Mouse (Mus musculus) hindbrain, postnatal 0 days (tissue): Measurements from ENCODE around the gene Gm3033. TPM values are rescaled to one million over a fixed set of nuclear protein-coding genes. Genes with fewer than 3 reads are reported as not detected.
"Not testable (repeated sequence)": the region's sequence is repeated elsewhere in the genome, so short reads cannot be mapped to it uniquely, and the experiment has no call there.

Experiments
- ATAC-seq: fragments of 200-750 bp; cut with Nextera tagmentation; 2 replicates; pipeline ENCODE4 v1.8.0; 2017; ENCODE audit warnings: mild to moderate bottlenecking, moderate TSS enrichment, moderate library complexity
- DNase-seq: peaks from one replicate; pipeline ENCODE4 v3.0.0-alpha.2; 2015; ENCODE audit warnings: low spot score
- H3K27ac ChIP-seq: fragments of 300-500 bp; sonication (generic); 2 replicates; pipeline ENCODE4 v1.5.1; 2014; ENCODE audit warnings: mild to moderate bottlenecking
- H3K27me3 ChIP-seq: fragments of 300-500 bp; sonication (generic); 2 replicates; pipeline ENCODE4 v1.6.1; 2014; ENCODE audit warnings: low read length, mixed read lengths; ENCODE audit not compliant: insufficient read depth
- H3K36me3 ChIP-seq: fragments of 300-500 bp; sonication (generic); 2 replicates; pipeline ENCODE4 v1.6.1; 2014; ENCODE audit warnings: low read length, mixed read lengths; ENCODE audit not compliant: insufficient read depth
- H3K4me1 ChIP-seq: fragments of 300-500 bp; sonication (generic); 2 replicates; pipeline ENCODE4 v1.6.1; 2014; ENCODE audit warnings: antibody characterized with exemption, low read length, mixed read lengths; ENCODE audit not compliant: insufficient read depth
- H3K4me2 ChIP-seq: fragments of 300-500 bp; sonication (generic); 2 replicates; pipeline ENCODE4 v1.6.1; 2014; ENCODE audit warnings: low read depth, mild to moderate bottlenecking, low read length, moderate library complexity, mixed read lengths
- H3K4me3 ChIP-seq: fragments of 300-500 bp; sonication (generic); 2 replicates; pipeline ENCODE4 v1.5.1; 2014; ENCODE audit warnings: low read length
- H3K9ac ChIP-seq: fragments of 300-500 bp; sonication (generic); replicated peaks from 2 replicates; pipeline ENCODE4 v1.6.1; 2014; ENCODE audit warnings: mild to moderate bottlenecking, low read length, moderate library complexity, mixed read lengths
- H3K9me3 ChIP-seq: fragments of 300-500 bp; sonication (generic); 2 replicates; pipeline ENCODE4 v1.6.1; 2016; ENCODE audit warnings: low read length, mixed read lengths
- WGBS: fragments of 180-500 bp; shearing (Covaris S2); extraction: QIAGEN DNeasy Blood & Tissue Kit; methylation state at CpG from one replicate; pipeline ENCODE4 v1.1.7; 2014; 5-methylcytosine and 5-hydroxymethylcytosine counted together
- polyA plus RNA-seq: library from polyadenylated mRNA; unstranded; fragments of >200 nt; fragmentation: Nextera tagmentation; extraction: Ambion mirVana; gene quantifications from 2 replicates; pipeline ENCODE4 v1.2.1, GENCODE M21; 2015
- total RNA-seq: library from RNA; depleted of rRNA; stranded (reverse); fragments of >200 nt; gene quantifications from 2 replicates; pipeline ENCODE4 v1.2.3, GENCODE M21; 2014; rRNA removed

The Gm3033 gene
- total RNA-seq = 0.37 and 0.47 TPM in 2 replicates
- polyA plus RNA-seq = not detected in 2 replicates

DNA sequence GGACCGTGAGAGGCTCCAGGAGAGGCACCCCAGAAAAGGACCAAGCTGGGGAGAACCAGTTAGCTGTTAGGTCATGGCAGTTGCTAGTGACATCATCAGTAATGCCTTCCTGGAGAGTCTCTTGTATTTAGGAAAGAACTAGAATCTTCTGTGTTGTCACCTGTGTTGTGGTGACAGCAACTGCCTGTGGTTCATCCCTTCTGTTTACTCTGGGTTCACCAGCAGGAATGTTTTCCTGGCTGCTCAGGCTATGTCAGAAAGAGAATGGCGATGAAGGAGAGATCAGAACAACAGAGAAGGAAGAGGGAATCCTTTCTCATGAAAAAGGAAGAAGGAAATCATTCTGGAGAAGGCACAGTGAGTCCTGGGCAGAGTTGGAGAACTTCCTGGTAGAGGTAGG is at the start of gene Gm3033:
TSS of gene Gm3033 (plus strand) at position 301 of the 400 bp plus-strand sequence.
- ATAC-seq, H3K27me3 ChIP-seq, DNase-seq, H3K27ac ChIP-seq, H3K4me3 ChIP-seq, H3K9ac ChIP-seq, H3K4me1 ChIP-seq, H3K9me3 ChIP-seq, H3K4me2 ChIP-seq, H3K36me3 ChIP-seq: not testable (repeated sequence)
- no CpG with 5 or more reads among the region's 2 CpGs for WGBS

DNA sequence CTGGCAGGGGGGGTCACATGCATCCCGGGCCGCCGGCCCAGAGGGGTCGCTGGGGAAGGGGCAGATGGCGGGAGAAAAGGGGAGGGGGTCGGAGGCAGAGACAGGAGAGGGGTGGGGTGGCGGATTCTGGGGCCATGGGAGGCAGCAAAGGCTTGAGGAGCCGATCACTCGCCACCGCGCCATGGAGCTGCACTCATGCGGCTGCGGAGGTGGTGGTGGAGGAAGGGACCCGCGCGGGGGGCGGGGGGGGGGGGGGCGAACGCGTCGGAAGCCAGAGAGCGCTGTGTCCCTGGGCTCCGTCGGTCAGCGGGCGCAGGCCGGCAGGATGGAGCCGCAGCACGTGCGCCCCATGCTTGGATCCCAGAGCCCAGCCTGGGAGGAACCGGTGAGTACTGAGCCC is 36.3 kb upstream of the Gm3033 start, which contains the start of gene Gm3002:
TSS of gene Gm3002 (plus strand) at position 301 of the 400 bp plus-strand sequence.
- DNase-seq, H3K4me1 ChIP-seq, H3K4me3 ChIP-seq, H3K9me3 ChIP-seq, H3K27ac ChIP-seq, ATAC-seq, H3K4me2 ChIP-seq, H3K27me3 ChIP-seq, H3K36me3 ChIP-seq, H3K9ac ChIP-seq: not testable (repeated sequence)
- WGBS = no CpG with 5 or more reads among the region's 31 CpGs

DNA sequence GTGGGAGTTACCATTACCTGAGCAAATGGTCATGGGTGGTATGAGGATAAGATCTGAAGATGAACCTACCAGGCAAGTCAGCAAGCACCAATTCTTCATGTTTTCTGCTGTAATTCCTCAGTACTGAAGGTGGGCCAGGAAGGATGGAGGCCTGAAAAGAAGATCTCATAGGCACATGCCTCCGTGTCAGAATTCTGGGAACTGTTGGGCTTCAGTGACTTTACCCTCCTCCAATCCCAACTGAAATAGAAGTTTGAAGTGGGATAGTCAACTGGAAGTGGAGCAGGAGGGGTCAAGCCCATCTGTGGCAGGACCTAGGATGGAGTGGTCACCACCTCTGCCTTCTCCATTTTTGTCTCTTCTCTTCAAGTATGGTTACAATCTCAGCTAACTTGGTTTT is 37.8 kb downstream of the Gm3033 start, which contains the start of gene Gm2916:
TSS of gene Gm2916 (plus strand) at position 301 of the 400 bp plus-strand sequence.
- H3K9ac ChIP-seq, H3K9me3 ChIP-seq, H3K4me3 ChIP-seq, H3K4me1 ChIP-seq, H3K36me3 ChIP-seq, H3K27me3 ChIP-seq, H3K4me2 ChIP-seq, H3K27ac ChIP-seq, DNase-seq, ATAC-seq: not testable (repeated sequence)
- no CpG with 5 or more reads among the region's 1 CpGs for WGBS

Other genes starting within 250 kb of the Gm3033 start
- not detected in 2 replicates for gene Gm3012, start 211.7 kb upstream of the Gm3033 start, total RNA-seq
- gene Gm3012, start 211.7 kb upstream of the Gm3033 start, polyA plus RNA-seq = not detected in 2 replicates
- 6.5 and 6.6 TPM in 2 replicates for gene Gm3020, start 194.2 kb upstream of the Gm3033 start, total RNA-seq
- gene Gm3020, start 194.2 kb upstream of the Gm3033 start, polyA plus RNA-seq = 18.0 and 22.7 TPM in 2 replicates
- not detected in 2 replicates for gene Gm3043, start 157.5 kb upstream of the Gm3033 start, total RNA-seq
- not detected in 2 replicates for gene Gm3043, start 157.5 kb upstream of the Gm3033 start, polyA plus RNA-seq
- 1.8 and 2.6 TPM in 2 replicates for gene Gm3002, start 36.2 kb upstream of the Gm3033 start, total RNA-seq
- 2.5 and 4.6 TPM in 2 replicates for gene Gm3002, start 36.2 kb upstream of the Gm3033 start, polyA plus RNA-seq
- gene Gm2916, start 37.9 kb downstream of the Gm3033 start, total RNA-seq = not detected in 2 replicates
- gene Gm2916, start 37.9 kb downstream of the Gm3033 start, polyA plus RNA-seq = not detected in 2 replicates
- gene Gm3029, start 85.5 kb downstream of the Gm3033 start, total RNA-seq = not detected in 2 replicates
- 0.19 TPM in 1 of 2 replicates, not detected in the other for gene Gm3029, start 85.5 kb downstream of the Gm3033 start, polyA plus RNA-seq
- gene Gm3095, start 117.3 kb downstream of the Gm3033 start, total RNA-seq = 1.0 and 1.2 TPM in 2 replicates
- gene Gm3095, start 117.3 kb downstream of the Gm3033 start, polyA plus RNA-seq = 0.90 and 1.6 TPM in 2 replicates
- gene Gm3099, start 152.1 kb downstream of the Gm3033 start, total RNA-seq = not detected in 2 replicates
- not detected in 2 replicates for gene Gm3099, start 152.1 kb downstream of the Gm3033 start, polyA plus RNA-seq
- 1.7 and 1.9 TPM in 2 replicates for gene Gm5796, start 177.7 kb downstream of the Gm3033 start, total RNA-seq
- gene Gm5796, start 177.7 kb downstream of the Gm3033 start, polyA plus RNA-seq = 2.2 and 4.7 TPM in 2 replicates
- not detected in 2 replicates for gene Gm3115, start 237.9 kb downstream of the Gm3033 start, total RNA-seq
- not detected in 2 replicates for gene Gm3115, start 237.9 kb downstream of the Gm3033 start, polyA plus RNA-seq